8 mouse cellular contexts compared by ENCODE assay signal in genomic region chr19:3708078-3709012, GRCm38 (mm10). TPM values are rescaled to one million over a fixed set of nuclear protein-coding genes. Genes with fewer than 3 reads are reported as not detected.
DNase-seq lines count a peak whose midpoint lies in the region; ATAC-seq lines count a peak whose summit lies in the region.

Gene 1810055G02Rik (plus strand): TSS chr19:3708293.

- H3K9me3 ChIP-seq in forebrain, embryonic 14.5 days (replicated peaks; ENCODE audit: control insufficient read depth, low read length), result no peaks in the 10 kb centered on the region
- H3K9me3 ChIP-seq in neural tube, embryonic 15.5 days (replicated peaks), result no peaks in the 10 kb centered on the region

- H3K4me1 ChIP-seq in forebrain, embryonic 14.5 days (ENCODE audit: control insufficient read depth, insufficient read depth, low read length), result peaks cover 11% of the 10 kb centered on the region
- H3K4me1 ChIP-seq in neural tube, embryonic 15.5 days, result peaks cover 22% of the 10 kb centered on the region

- H3K36me3 ChIP-seq in forebrain, embryonic 14.5 days (ENCODE audit: control insufficient read depth, insufficient read depth, low read length), result no peaks in the 10 kb centered on the region
- H3K36me3 ChIP-seq in neural tube, embryonic 15.5 days, result peaks cover 4% of the 10 kb centered on the region; the same call in 1 of the 2 replicates

- peak within 1 kb of the TSS; percentile 84 for H3K9ac ChIP-seq in forebrain, embryonic 14.5 days (ENCODE audit: low read length)
- peak within 1 kb of the TSS; percentile 98 for H3K9ac ChIP-seq in neural tube, embryonic 15.5 days (replicated peaks)

- intact Hi-C loops in heart, postnatal 14 days (cut with DNase I), result no loop called here

- peak within 1 kb of the TSS; percentile 82 for H3K4me3 ChIP-seq in forebrain, embryonic 14.5 days (ENCODE audit: low read depth, low read length)
- peak within 1 kb of the TSS; percentile 92 for H3K4me3 ChIP-seq in neural tube, embryonic 15.5 days (replicated peaks)

- H3K27me3 ChIP-seq in forebrain, embryonic 14.5 days (replicated peaks; ENCODE audit: control insufficient read depth, insufficient read depth, low read length), result no peaks in the 10 kb centered on the region
- no peaks in the 10 kb centered on the region for H3K27me3 ChIP-seq in neural tube, embryonic 15.5 days (replicated peaks)

- WGBS in forebrain, embryonic 14.5 days, result under 1% methylated on average over 61 of the region's 61 CpGs
- WGBS in neural tube, embryonic 15.5 days, result under 1% methylated on average over 61 of the region's 61 CpGs

- H3K27ac ChIP-seq in forebrain, embryonic 14.5 days (ENCODE audit: low read depth, low read length), result peak within 1 kb of the TSS; percentile 89
- peak within 1 kb of the TSS; percentile 94 for H3K27ac ChIP-seq in neural tube, embryonic 15.5 days (replicated peaks)

- DNase-seq in ES-CJ7 (ENCODE audit: low read depth, low spot score), result peak; percentile 98
- DNase-seq in cerebellum, adult 11 months, result peak; percentile 99
- peak; percentile 98 for DNase-seq in forebrain, embryonic 14.5 days (ENCODE audit: low spot score)
- DNase-seq in heart, postnatal 14 days, result peak; percentile 99
- peak; percentile 99 for DNase-seq in layer of hippocampus, adult 11-12 months (ENCODE audit: low spot score)
- peak; percentile 98 to 99 for DNase-seq in lung, adult 18-20 months
- DNase-seq in testis, postnatal 14 days (ENCODE audit: low spot score), result peak; percentile 97

- peak; percentile 98 for ATAC-seq in forebrain, embryonic 14.5 days
- peak; percentile 98 for ATAC-seq in neural tube, embryonic 15.5 days (ENCODE audit: low FRiP score)

- H3K4me2 ChIP-seq in forebrain, embryonic 14.5 days (ENCODE audit: low read length), result peak within 1 kb of the TSS; percentile 76
- peak within 1 kb of the TSS; percentile 73 for H3K4me2 ChIP-seq in neural tube, embryonic 15.5 days

RNA-seq across cellular contexts. Expression of gene 1810055G02Rik, which starts in this region (rescaled TPM):
- polyA plus RNA-seq in forebrain, embryonic 14.5 days (2014; fragmentation: Nextera tagmentation; extraction: Ambion mirVana), result 29.7 and 34.6 TPM in 2 replicates
- 1 to 10 TPM; 8.9 TPM for total RNA-seq in heart, postnatal 14 days (2021)
- 35.1 and 36.5 TPM in 2 replicates for polyA plus RNA-seq in neural tube, embryonic 15.5 days (2015; fragmentation: Nextera tagmentation; extraction: Ambion mirVana)

Comparison
In these comparisons a context has a peak if more than half of its experiments do, and no peak if none do; other contexts are left out.
1. Peak in every context shown above with its lines: DNase-seq, ATAC-seq, H3K4me3 ChIP-seq and H3K27ac ChIP-seq.